Mouse (Mus musculus): ENCODE data around the gene Rag2. TPM values are rescaled to one million over a fixed set of nuclear protein-coding genes. Genes with fewer than 3 reads are reported as not detected.

Rag2 gene
- polyA plus RNA-seq, 1 experiment = not detected

GRCm38 (mm10) chr2:101597186-101597585 lies 27.3 kb upstream of the Rag2 start:
- TF ChIP-seq POLR2A (IDR thresholded peaks at IDR 0.05; ENCODE audit: borderline replicate concordance, extremely low read depth, low read depth, low read length) (no peak), CTCF (IDR thresholded peaks at IDR 0.05; ENCODE audit: insufficient read depth, low read length) (no peak)
- Histone ChIP-seq H3K4me1 (ENCODE audit: control insufficient read depth, insufficient read depth, low read length) (0 out of 2 replicates have a peak, but pooled peaks cover 2% of the 10 kb centered on the region), H3K4me3 (replicated peaks; ENCODE audit: extremely low read depth, low read depth, low read length) (no peak overlapping the region)
- DNase-seq = no peak

GRCm38 (mm10) chr2:101598190-101599181 lies 26.0 kb upstream of the Rag2 start:
- no peak for DNase-seq
- WGBS = 77% methylated on average over 13 of the region's 13 CpGs

GRCm38 (mm10) chr2:101600703-101601102 lies 23.8 kb upstream of the Rag2 start:
- Histone ChIP-seq H3K4me3 (replicated peaks; ENCODE audit: extremely low read depth, low read depth, low read length) (no peak overlapping the region), H3K4me1 (ENCODE audit: control insufficient read depth, insufficient read depth, low read length) (0 out of 2 replicates have a peak, but pooled peaks cover 2% of the 10 kb centered on the region)
- DNase-seq = no peak
- WGBS = 30% methylated on average over 8 of the region's 8 CpGs
- TF ChIP-seq POLR2A (IDR thresholded peaks at IDR 0.05; ENCODE audit: borderline replicate concordance, extremely low read depth, low read depth, low read length) (no peak), CTCF (IDR thresholded peaks at IDR 0.05; ENCODE audit: insufficient read depth, low read length) (no peak)

More at GRCm38 (mm10) chr2:101598190-101599181, 26.0 kb upstream of the Rag2 start:
- Histone ChIP-seq H3K4me1 (ENCODE audit: control insufficient read depth, insufficient read depth, low read length) (0 out of 2 replicates have a peak, but pooled peaks cover 2% of the 10 kb centered on the region), H3K4me3 (replicated peaks; ENCODE audit: extremely low read depth, low read depth, low read length) (no peak overlapping the region)
- no peak for TF ChIP-seq POLR2A (IDR thresholded peaks at IDR 0.05; ENCODE audit: borderline replicate concordance, extremely low read depth, low read depth, low read length)

GRCm38 (mm10) chr2:101603099-101603498 lies 21.4 kb upstream of the Rag2 start:
- no peak for TF ChIP-seq POLR2A (IDR thresholded peaks at IDR 0.05; ENCODE audit: borderline replicate concordance, extremely low read depth, low read depth, low read length)
- TF ChIP-seq CTCF (IDR thresholded peaks at IDR 0.05; ENCODE audit: insufficient read depth, low read length) = no peak

GRCm38 (mm10) chr2:101608232-101608894 lies 16.2 kb upstream of the Rag2 start:
- TF ChIP-seq POLR2A (IDR thresholded peaks at IDR 0.05; ENCODE audit: borderline replicate concordance, extremely low read depth, low read depth, low read length) (no peak), CTCF (IDR thresholded peaks at IDR 0.05; ENCODE audit: insufficient read depth, low read length) (no peak)
- no peak overlapping the region for H3K4me3 ChIP-seq (replicated peaks; ENCODE audit: extremely low read depth, low read depth, low read length)
- 68% methylated on average over 7 of the region's 7 CpGs for WGBS
- no peak for DNase-seq
- no peaks in the 10 kb centered on the region for H3K4me1 ChIP-seq (ENCODE audit: control insufficient read depth, insufficient read depth, low read length)

More at GRCm38 (mm10) chr2:101603099-101603498, 21.4 kb upstream of the Rag2 start:
- Histone ChIP-seq H3K4me1 (ENCODE audit: control insufficient read depth, insufficient read depth, low read length) (0 out of 2 replicates have a peak, but pooled peaks cover 2% of the 10 kb centered on the region), H3K4me3 (replicated peaks; ENCODE audit: extremely low read depth, low read depth, low read length) (no peak overlapping the region)
- WGBS = 86% methylated on average over 1 of the region's 1 CpGs
- DNase-seq = no peak

- 95% methylated on average over 3 of the region's 3 CpGs for WGBS
- no peak for DNase-seq
- no peaks in the 10 kb centered on the region; the same call in 1 of the 2 replicates for H3K4me1 ChIP-seq (ENCODE audit: control insufficient read depth, insufficient read depth, low read length)
- no peak for TF ChIP-seq CTCF (IDR thresholded peaks at IDR 0.05; ENCODE audit: insufficient read depth, low read length)
- TF ChIP-seq POLR2A (IDR thresholded peaks at IDR 0.05; ENCODE audit: borderline replicate concordance, extremely low read depth, low read depth, low read length) = no peak
- H3K4me3 ChIP-seq (replicated peaks; ENCODE audit: extremely low read depth, low read depth, low read length) = no peak overlapping the region
Observed at GRCm38 (mm10) chr2:101610861-101611260, 13.7 kb upstream of the Rag2 start.

- TF ChIP-seq CTCF (IDR thresholded peaks at IDR 0.05; ENCODE audit: insufficient read depth, low read length) (no peak), POLR2A (IDR thresholded peaks at IDR 0.05; ENCODE audit: borderline replicate concordance, extremely low read depth, low read depth, low read length) (no peak)
- 73% methylated on average over 10 of the region's 10 CpGs for WGBS
- no peak for DNase-seq
- no peaks in the 10 kb centered on the region; the same call in 1 of the 2 replicates for H3K4me1 ChIP-seq (ENCODE audit: control insufficient read depth, insufficient read depth, low read length)
- no peak overlapping the region for H3K4me3 ChIP-seq (replicated peaks; ENCODE audit: extremely low read depth, low read depth, low read length)
Observed at GRCm38 (mm10) chr2:101615464-101616305, 8.8 kb upstream of the Rag2 start.

GRCm38 (mm10) chr2:101618373-101618772 lies 6.1 kb upstream of the Rag2 start:
- DNase-seq = no peak
- TF ChIP-seq POLR2A (IDR thresholded peaks at IDR 0.05; ENCODE audit: borderline replicate concordance, extremely low read depth, low read depth, low read length) (no peak), CTCF (IDR thresholded peaks at IDR 0.05; ENCODE audit: insufficient read depth, low read length) (no peak)
- WGBS = 79% methylated on average over 4 of the region's 4 CpGs
- no peaks in the 10 kb centered on the region; the same call in 1 of the 2 replicates for H3K4me1 ChIP-seq (ENCODE audit: control insufficient read depth, insufficient read depth, low read length)
- no peak overlapping the region for H3K4me3 ChIP-seq (replicated peaks; ENCODE audit: extremely low read depth, low read depth, low read length)

GRCm38 (mm10) chr2:101620899-101621298 lies 3.6 kb upstream of the Rag2 start:
- 50% methylated on average over 3 of the region's 3 CpGs for WGBS
- no peak overlapping the region for H3K4me3 ChIP-seq (replicated peaks; ENCODE audit: extremely low read depth, low read depth, low read length)
- TF ChIP-seq POLR2A (IDR thresholded peaks at IDR 0.05; ENCODE audit: borderline replicate concordance, extremely low read depth, low read depth, low read length) (no peak), CTCF (IDR thresholded peaks at IDR 0.05; ENCODE audit: insufficient read depth, low read length) (no peak)
- DNase-seq = no peak
- H3K4me1 ChIP-seq (ENCODE audit: control insufficient read depth, insufficient read depth, low read length) = no peaks in the 10 kb centered on the region

Measured in lung, adult 2 months (tissue).